Mouse (Mus musculus) ovary, postnatal 10 days (tissue): ENCODE measurements at regions not wholly inside any gene's neighbourhood (a gene's known extent, or its start where the extent isn't known, plus 50 kb on each side); places are given as distances from the start of the nearest gene placed in this dataset.
A peak's percentile ranks its signal among the peaks of the same experiment; 100 is the strongest.

Experiments
- DNase-seq: peaks from one replicate; pipeline ENCODE4 v3.0.0; 2022; ENCODE audit warnings: low spot score

- DNase-seq: no peak
Measured at GRCm38 (mm10) chr14:62001481-62001949, 290.9 kb upstream of the Rnaseh2b start.

GRCm38 (mm10) chr14:62002131-62002530 lies 290.3 kb upstream of the Rnaseh2b start:
- no peak for DNase-seq

GRCm38 (mm10) chr14:62003013-62003781 lies 289.2 kb upstream of the Rnaseh2b start:
- DNase-seq: peak; percentile 6

- DNase-seq: no peak
Measured at GRCm38 (mm10) chr14:62003797-62004196, 288.6 kb upstream of the Rnaseh2b start.

GRCm38 (mm10) chr14:62008707-62009106 lies 283.7 kb upstream of the Rnaseh2b start:
- no peak for DNase-seq

- DNase-seq: no peak
Measured at GRCm38 (mm10) chr14:62018804-62019203, 273.6 kb upstream of the Rnaseh2b start.

- DNase-seq: no peak
Measured at GRCm38 (mm10) chr14:62020996-62021395, 271.4 kb upstream of the Rnaseh2b start.

- no peak for DNase-seq
Measured at GRCm38 (mm10) chr14:62022193-62022592, 270.2 kb upstream of the Rnaseh2b start.

- no peak for DNase-seq
Measured at GRCm38 (mm10) chr14:62023022-62023421, 269.4 kb upstream of the Rnaseh2b start.

GRCm38 (mm10) chr14:62027751-62028279 lies 264.6 kb upstream of the Rnaseh2b start:
- no peak for DNase-seq

GRCm38 (mm10) chr14:62030059-62030458 lies 262.3 kb upstream of the Rnaseh2b start:
- no peak for DNase-seq

GRCm38 (mm10) chr14:62033661-62034060 lies 258.7 kb upstream of the Rnaseh2b start:
- DNase-seq: no peak

- DNase-seq: no peak
Measured at GRCm38 (mm10) chr14:62034664-62035063, 257.7 kb upstream of the Rnaseh2b start.

GRCm38 (mm10) chr14:62035416-62035815 lies 257.0 kb upstream of the Rnaseh2b start:
- no peak for DNase-seq

GRCm38 (mm10) chr14:62037514-62037913 lies 254.9 kb upstream of the Rnaseh2b start:
- DNase-seq: no peak

- no peak for DNase-seq
Measured at GRCm38 (mm10) chr14:62037917-62038316, 254.5 kb upstream of the Rnaseh2b start.

GRCm38 (mm10) chr14:62042305-62043116 lies 249.9 kb upstream of the Rnaseh2b start:
- DNase-seq: peak; percentile 21

- DNase-seq: no peak
Measured at GRCm38 (mm10) chr14:62043117-62043422, 249.3 kb upstream of the Rnaseh2b start.

- DNase-seq: no peak
Measured at GRCm38 (mm10) chr14:62050941-62051340, 241.4 kb upstream of the Rnaseh2b start.

- no peak for DNase-seq
Measured at GRCm38 (mm10) chr14:62051923-62052322, 240.5 kb upstream of the Rnaseh2b start.

GRCm38 (mm10) chr14:62053004-62053403 lies 239.4 kb upstream of the Rnaseh2b start:
- no peak for DNase-seq

- no peak for DNase-seq
Measured at GRCm38 (mm10) chr14:62057096-62057495, 235.3 kb upstream of the Rnaseh2b start.

- DNase-seq: no peak
Measured at GRCm38 (mm10) chr14:62058100-62058499, 234.3 kb upstream of the Rnaseh2b start.
